In genomic region chr1:174422959-174423358, GRCm38 (mm10) we compare ENCODE assay signal across 26 mouse cellular contexts. TPM values are rescaled to one million over a fixed set of nuclear protein-coding genes. Genes with fewer than 3 reads are reported as not detected.
"Had no signal": no experiment of that assay in that cellular context is flagged by ENCODE, and none has a peak within 500 bp of the region (broad histone marks: within the 10 kb centered on the region; RNA-seq: fewer than 3 reads in every experiment).

No protein-coding gene starts in this region.

- H3K27ac ChIP-seq: limb, embryonic 12.5 days; limb, embryonic 15.5 days; midbrain, embryonic 12.5 days; midbrain, embryonic 15.5 days; stomach, postnatal 0 days had no signal

- H3K27me3 ChIP-seq: limb, embryonic 12.5 days; limb, embryonic 15.5 days; midbrain, embryonic 12.5 days; midbrain, embryonic 15.5 days had no signal

- H3K4me1 ChIP-seq: limb, embryonic 12.5 days; limb, embryonic 15.5 days; midbrain, embryonic 12.5 days; midbrain, embryonic 15.5 days had no signal

- H3K4me3 ChIP-seq: limb, embryonic 12.5 days; limb, embryonic 15.5 days; midbrain, embryonic 12.5 days; midbrain, embryonic 15.5 days; myocyte had no signal

- DNase-seq: kidney, adult 18-20 months; kidney, adult 9 months; kidney, postnatal 14 days; kidney, postnatal 4 days; left cerebral cortex, postnatal 4 days; lung, adult 2 months; thymus, adult 2 months; thymus, postnatal 14 days had no signal

- H3K9me3 ChIP-seq: limb, embryonic 12.5 days; limb, embryonic 15.5 days; midbrain, embryonic 12.5 days; midbrain, embryonic 15.5 days had no signal

- ATAC-seq: intestine, embryonic 16.5 days; lung, postnatal 0 days; midbrain, embryonic 15.5 days had no signal

- H3K4me2 ChIP-seq: limb, embryonic 12.5 days; limb, embryonic 15.5 days; midbrain, embryonic 12.5 days; midbrain, embryonic 15.5 days had no signal

- H3K36me3 ChIP-seq: limb, embryonic 12.5 days; limb, embryonic 15.5 days; midbrain, embryonic 12.5 days; midbrain, embryonic 15.5 days had no signal

- H3K9ac ChIP-seq: limb, embryonic 12.5 days; limb, embryonic 15.5 days; midbrain, embryonic 12.5 days; midbrain, embryonic 15.5 days had no signal

RNA-seq across cellular contexts. Expression of gene Olfr414, which starts 0.9 kb away (rescaled TPM):
- total RNA-seq: layer of hippocampus, adult 18-20 months; layer of hippocampus, postnatal 14 days; left cerebral cortex, adult 8-10 months; left cerebral cortex, postnatal 14 days; left cerebral cortex, postnatal 4 days had no signal
- polyA plus RNA-seq: intestine, embryonic 16.5 days; kidney, embryonic 16.5 days; limb, embryonic 12.5 days; limb, embryonic 15.5 days; lung, adult 2 months; lung, postnatal 0 days; midbrain, embryonic 12.5 days; midbrain, embryonic 15.5 days; myocyte; neural tube, embryonic 11.5 days; neural tube, embryonic 14.5 days; small intestine, adult 2 months; stomach, embryonic 14.5 days; stomach, postnatal 0 days; thymus, adult 2 months had no signal

RNA-seq across cellular contexts. Expression of gene Olfr220, which starts 18.9 kb away (rescaled TPM):
- total RNA-seq: layer of hippocampus, adult 18-20 months; layer of hippocampus, postnatal 14 days; left cerebral cortex, adult 8-10 months; left cerebral cortex, postnatal 14 days; left cerebral cortex, postnatal 4 days had no signal
- polyA plus RNA-seq: intestine, embryonic 16.5 days; kidney, embryonic 16.5 days; limb, embryonic 12.5 days; limb, embryonic 15.5 days; lung, adult 2 months; lung, postnatal 0 days; midbrain, embryonic 12.5 days; midbrain, embryonic 15.5 days; myocyte; neural tube, embryonic 11.5 days; neural tube, embryonic 14.5 days; small intestine, adult 2 months; spleen, adult 2 months; stomach, embryonic 14.5 days; stomach, postnatal 0 days; thymus, adult 2 months had no signal

RNA-seq across cellular contexts. Expression of gene Olfr248, which starts 32.1 kb away (rescaled TPM):
- total RNA-seq: layer of hippocampus, adult 18-20 months; layer of hippocampus, postnatal 14 days; left cerebral cortex, adult 8-10 months; left cerebral cortex, postnatal 14 days; left cerebral cortex, postnatal 4 days had no signal
- polyA plus RNA-seq: intestine, embryonic 16.5 days; kidney, embryonic 16.5 days; limb, embryonic 12.5 days; limb, embryonic 15.5 days; lung, adult 2 months; lung, postnatal 0 days; midbrain, embryonic 12.5 days; midbrain, embryonic 15.5 days; myocyte; neural tube, embryonic 11.5 days; neural tube, embryonic 14.5 days; small intestine, adult 2 months; spleen, adult 2 months; stomach, embryonic 14.5 days; stomach, postnatal 0 days; thymus, adult 2 months had no signal

RNA-seq across cellular contexts. Expression of gene Olfr417, which starts 58.0 kb away (rescaled TPM):
- total RNA-seq: layer of hippocampus, adult 18-20 months; layer of hippocampus, postnatal 14 days; left cerebral cortex, adult 8-10 months; left cerebral cortex, postnatal 14 days; left cerebral cortex, postnatal 4 days had no signal
- polyA plus RNA-seq: intestine, embryonic 16.5 days; kidney, embryonic 16.5 days; limb, embryonic 12.5 days; limb, embryonic 15.5 days; lung, adult 2 months; lung, postnatal 0 days; midbrain, embryonic 12.5 days; midbrain, embryonic 15.5 days; myocyte; neural tube, embryonic 11.5 days; neural tube, embryonic 14.5 days; small intestine, adult 2 months; spleen, adult 2 months; stomach, embryonic 14.5 days; stomach, postnatal 0 days; thymus, adult 2 months had no signal
